Mouse (Mus musculus): ENCODE measurements around the gene Slco4a1. TPM values are rescaled to one million over a fixed set of nuclear protein-coding genes. Genes with fewer than 3 reads are reported as not detected.

Slco4a1 gene
- polyA plus RNA-seq, 1 experiment from 2014 or later, result 2.4 TPM

DNA sequence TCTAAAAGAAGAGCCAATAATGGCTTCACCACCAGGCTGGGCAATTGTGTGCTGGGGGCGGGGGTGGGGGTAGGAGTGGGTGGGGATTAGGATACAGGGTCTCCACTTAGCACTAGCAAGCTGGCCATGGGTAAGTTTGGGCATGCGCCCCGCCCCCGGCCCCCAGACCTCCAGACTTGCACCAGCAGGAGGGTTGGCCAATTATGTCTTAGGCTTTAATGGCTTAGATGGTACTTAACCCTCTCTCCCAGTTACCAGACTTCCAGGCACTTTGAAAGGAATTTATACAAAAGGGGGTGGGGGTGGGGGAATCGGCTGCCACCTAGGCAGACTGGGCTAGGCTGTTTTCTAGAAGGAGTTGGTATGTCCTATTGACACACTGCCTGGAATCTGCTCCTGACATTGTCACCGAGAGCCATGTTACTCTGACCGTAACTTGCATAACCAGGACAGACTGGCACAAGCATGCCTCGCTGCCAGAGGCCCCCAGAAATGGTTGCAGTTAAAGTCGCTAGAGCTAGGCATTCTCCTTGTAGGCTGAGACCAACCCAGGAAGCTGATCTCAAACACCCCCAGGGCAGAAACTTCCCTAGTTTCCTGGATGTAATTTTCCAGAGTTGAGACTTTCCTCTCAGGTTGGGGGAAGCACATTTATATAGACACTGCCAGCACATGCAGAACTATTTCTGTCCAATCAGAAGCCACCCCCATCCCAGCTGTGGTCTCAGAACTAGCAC is 15.3 kb upstream of the Slco4a1 start:
- no peak for ATAC-seq (ENCODE audit: low read depth)

DNA sequence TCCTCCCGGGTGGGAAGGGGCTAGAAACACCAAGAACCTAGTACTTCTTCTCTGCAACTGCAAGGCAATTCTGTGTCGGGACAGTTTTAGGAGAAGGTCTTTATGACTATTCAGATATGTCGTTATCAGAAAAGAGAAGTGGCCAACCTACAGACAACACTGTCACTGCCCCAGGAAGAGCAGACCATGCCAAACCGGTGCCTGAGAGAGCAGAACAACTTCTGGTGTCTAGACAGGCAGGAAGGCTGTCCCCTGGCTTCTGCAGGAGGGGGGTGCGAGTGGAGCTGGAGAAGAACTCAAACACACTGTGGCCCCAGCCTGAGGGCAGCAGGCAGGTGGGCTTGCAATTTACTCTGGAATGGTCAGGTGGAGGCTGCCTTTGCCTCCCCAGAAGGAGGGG is 14.0 kb upstream of the Slco4a1 start:
- Histone ChIP-seq H3K4me3 (ENCODE audit: low read depth, low read length) (no peak overlapping the region), H3K36me3 (ENCODE audit: control insufficient read depth, insufficient read depth, low read length) (no peaks in the 10 kb centered on the region), H3K4me1 (ENCODE audit: control insufficient read depth, insufficient read depth, low read length) (no peaks in the 10 kb centered on the region), H3K27me3 (ENCODE audit: control insufficient read depth, insufficient read depth, low read length) (no peaks in the 10 kb centered on the region), H3K4me2 (ENCODE audit: low read depth, low read length) (no peak overlapping the region), H3K9ac (replicated peaks; ENCODE audit: low read depth, low read length) (no peak overlapping the region), H3K27ac (ENCODE audit: low read depth, low read length) (no peak overlapping the region), H3K9me3 (ENCODE audit: control insufficient read depth, low read length) (no peaks in the 10 kb centered on the region)
- ATAC-seq (ENCODE audit: low read depth), result no peak
- WGBS, result 81% methylated on average over 5 of the region's 5 CpGs

More for the DNA sequence above, 15.3 kb upstream of the Slco4a1 start:
- WGBS, result 36% methylated on average over 9 of the region's 9 CpGs
- H3K4me3 ChIP-seq (ENCODE audit: low read depth, low read length), result no peak overlapping the region
- no peak overlapping the region for H3K27ac ChIP-seq (ENCODE audit: low read depth, low read length)
- no peak overlapping the region for H3K9ac ChIP-seq (replicated peaks; ENCODE audit: low read depth, low read length)
- no peak overlapping the region for H3K4me2 ChIP-seq (ENCODE audit: low read depth, low read length)
- H3K27me3 ChIP-seq (ENCODE audit: control insufficient read depth, insufficient read depth, low read length), result no peaks in the 10 kb centered on the region
- H3K9me3 ChIP-seq (ENCODE audit: control insufficient read depth, low read length), result no peaks in the 10 kb centered on the region
- no peaks in the 10 kb centered on the region for H3K36me3 ChIP-seq (ENCODE audit: control insufficient read depth, insufficient read depth, low read length)
- H3K4me1 ChIP-seq (ENCODE audit: control insufficient read depth, insufficient read depth, low read length), result no peaks in the 10 kb centered on the region

DNA sequence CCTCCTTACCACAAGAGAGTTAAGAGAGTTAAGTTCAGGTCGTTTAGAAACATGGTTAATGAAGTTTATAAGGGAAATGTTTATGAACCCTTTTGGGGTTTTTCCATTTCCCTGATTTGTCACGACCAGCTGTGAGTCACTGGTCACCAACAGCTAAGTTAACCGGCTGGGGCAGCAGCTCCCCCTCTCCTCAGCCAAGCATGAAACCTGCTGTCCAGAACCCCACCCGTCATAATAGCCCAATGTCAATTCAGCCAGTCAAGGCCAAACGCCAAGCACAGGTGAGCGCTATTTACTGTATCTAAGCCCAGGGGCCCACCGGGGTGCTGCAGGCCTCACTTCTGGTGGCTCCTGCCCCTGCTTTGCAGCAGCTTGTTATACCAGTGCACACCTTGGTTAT is 12.2 kb upstream of the Slco4a1 start:
- WGBS, result 77% methylated on average over 7 of the region's 7 CpGs

DNA sequence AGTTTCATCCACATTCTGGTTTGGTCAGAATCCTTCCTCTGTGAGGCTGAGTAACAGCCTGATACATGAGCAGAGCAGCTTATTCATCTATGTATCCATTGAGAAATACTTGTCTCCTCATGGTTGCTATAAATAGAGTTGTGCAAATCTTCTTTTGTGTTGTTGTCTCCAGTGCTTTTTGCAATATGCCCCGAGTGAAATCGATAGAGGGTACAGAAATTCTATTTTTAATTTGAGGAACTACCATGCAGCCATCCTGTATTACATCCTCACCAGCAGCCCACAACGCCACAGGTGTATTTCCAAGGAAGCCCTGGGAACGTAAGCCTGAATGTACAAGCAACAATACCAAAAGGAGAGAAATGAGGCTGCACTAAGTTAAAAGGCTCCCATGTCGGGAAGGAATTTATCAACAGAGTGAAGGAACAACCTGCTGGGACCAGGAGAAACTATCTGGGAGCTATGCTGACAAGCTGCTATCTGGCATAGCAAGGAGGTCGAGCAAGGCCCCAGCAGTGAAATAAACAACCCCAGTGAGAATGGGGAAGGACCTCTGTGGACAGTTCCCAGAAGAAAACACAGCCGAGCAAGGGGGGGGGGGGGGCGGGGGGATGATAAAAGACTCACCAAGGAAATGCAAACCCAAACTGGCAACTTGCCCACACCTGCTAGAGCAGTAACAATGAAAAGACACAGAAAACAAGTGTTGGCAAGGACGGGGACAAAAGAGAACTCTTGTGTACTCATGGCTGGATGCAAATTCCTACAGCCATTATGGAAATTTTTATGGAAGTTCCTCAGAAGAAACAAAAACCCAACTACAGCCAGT is 10.9 kb upstream of the Slco4a1 start:
- no peak overlapping the region for H3K4me2 ChIP-seq (ENCODE audit: low read depth, low read length)
- ATAC-seq (ENCODE audit: low read depth), result no peak

More for the DNA sequence above, 12.2 kb upstream of the Slco4a1 start:
- Histone ChIP-seq H3K27me3 (ENCODE audit: control insufficient read depth, insufficient read depth, low read length) (no peaks in the 10 kb centered on the region), H3K4me2 (ENCODE audit: low read depth, low read length) (no peak overlapping the region), H3K9ac (replicated peaks; ENCODE audit: low read depth, low read length) (no peak overlapping the region), H3K36me3 (ENCODE audit: control insufficient read depth, insufficient read depth, low read length) (no peaks in the 10 kb centered on the region), H3K9me3 (ENCODE audit: control insufficient read depth, low read length) (no peaks in the 10 kb centered on the region), H3K4me1 (ENCODE audit: control insufficient read depth, insufficient read depth, low read length) (no peaks in the 10 kb centered on the region), H3K4me3 (ENCODE audit: low read depth, low read length) (no peak overlapping the region), H3K27ac (ENCODE audit: low read depth, low read length) (no peak overlapping the region)
- no peak for ATAC-seq (ENCODE audit: low read depth)

DNA sequence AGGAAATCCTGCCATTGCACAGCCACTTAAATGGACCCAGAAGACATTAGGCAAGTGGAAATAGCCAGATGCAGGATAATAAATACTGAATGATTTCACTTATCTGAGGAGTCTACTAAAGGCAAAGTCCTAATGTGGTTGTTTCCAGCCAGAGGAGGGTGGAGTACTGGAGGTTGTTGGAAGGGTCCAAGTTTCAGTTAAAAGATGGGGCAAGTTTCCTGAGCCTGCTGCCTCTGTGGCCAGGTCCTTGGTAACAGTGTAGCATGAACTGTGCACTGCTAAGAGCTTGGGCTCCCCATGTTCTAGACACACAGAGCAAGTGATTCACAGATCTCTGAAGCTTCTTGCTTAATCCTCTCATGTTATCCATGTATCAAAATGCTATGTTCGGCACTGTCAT is 10.1 kb upstream of the Slco4a1 start:
- Histone ChIP-seq H3K9ac (replicated peaks; ENCODE audit: low read depth, low read length) (no peak overlapping the region), H3K27me3 (ENCODE audit: control insufficient read depth, insufficient read depth, low read length) (no peaks in the 10 kb centered on the region), H3K36me3 (ENCODE audit: control insufficient read depth, insufficient read depth, low read length) (no peaks in the 10 kb centered on the region), H3K4me2 (ENCODE audit: low read depth, low read length) (no peak overlapping the region), H3K4me1 (ENCODE audit: control insufficient read depth, insufficient read depth, low read length) (no peaks in the 10 kb centered on the region), H3K4me3 (ENCODE audit: low read depth, low read length) (no peak overlapping the region), H3K9me3 (ENCODE audit: control insufficient read depth, low read length) (no peaks in the 10 kb centered on the region), H3K27ac (ENCODE audit: low read depth, low read length) (no peak overlapping the region)
- WGBS, result 95% methylated on average over 1 of the region's 1 CpGs
- ATAC-seq (ENCODE audit: low read depth), result no peak

More for the DNA sequence above, 10.9 kb upstream of the Slco4a1 start:
- Histone ChIP-seq H3K27ac (ENCODE audit: low read depth, low read length) (no peak overlapping the region), H3K27me3 (ENCODE audit: control insufficient read depth, insufficient read depth, low read length) (no peaks in the 10 kb centered on the region), H3K4me1 (ENCODE audit: control insufficient read depth, insufficient read depth, low read length) (no peaks in the 10 kb centered on the region), H3K9ac (replicated peaks; ENCODE audit: low read depth, low read length) (no peak overlapping the region), H3K36me3 (ENCODE audit: control insufficient read depth, insufficient read depth, low read length) (no peaks in the 10 kb centered on the region), H3K9me3 (ENCODE audit: control insufficient read depth, low read length) (no peaks in the 10 kb centered on the region), H3K4me3 (ENCODE audit: low read depth, low read length) (no peak overlapping the region)
- 31% methylated on average over 9 of the region's 9 CpGs for WGBS

DNA sequence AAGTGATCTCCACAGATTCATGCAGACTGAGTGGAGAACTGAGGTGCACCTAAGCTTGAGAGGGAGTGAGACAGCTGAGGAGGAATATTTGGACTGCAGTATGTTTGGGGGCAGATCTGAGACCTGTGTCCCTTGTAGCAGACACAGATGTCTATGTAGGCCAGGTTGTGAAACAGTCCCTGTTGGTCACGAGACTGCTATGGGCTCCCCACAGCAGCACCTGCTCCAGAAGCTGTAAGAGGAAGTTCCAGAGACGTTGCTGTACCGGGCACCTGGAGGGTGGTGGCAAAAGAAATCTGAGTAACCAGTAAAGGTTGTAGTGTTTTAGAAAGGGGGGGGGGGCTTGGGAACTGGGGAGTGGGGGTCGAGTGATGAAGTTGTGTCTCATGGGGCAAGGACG is 7.0 kb upstream of the Slco4a1 start:
- no peak for ATAC-seq (ENCODE audit: low read depth)
- 86% methylated on average over 5 of the region's 5 CpGs for WGBS
- H3K36me3 ChIP-seq (ENCODE audit: control insufficient read depth, insufficient read depth, low read length), result no peaks in the 10 kb centered on the region
- H3K4me3 ChIP-seq (ENCODE audit: low read depth, low read length), result no peak overlapping the region
- H3K27ac ChIP-seq (ENCODE audit: low read depth, low read length), result no peak overlapping the region
- no peak overlapping the region for H3K9ac ChIP-seq (replicated peaks; ENCODE audit: low read depth, low read length)
- no peaks in the 10 kb centered on the region for H3K9me3 ChIP-seq (ENCODE audit: control insufficient read depth, low read length)
- H3K27me3 ChIP-seq (ENCODE audit: control insufficient read depth, insufficient read depth, low read length), result no peaks in the 10 kb centered on the region
- no peaks in the 10 kb centered on the region for H3K4me1 ChIP-seq (ENCODE audit: control insufficient read depth, insufficient read depth, low read length)
- no peak overlapping the region for H3K4me2 ChIP-seq (ENCODE audit: low read depth, low read length)

DNA sequence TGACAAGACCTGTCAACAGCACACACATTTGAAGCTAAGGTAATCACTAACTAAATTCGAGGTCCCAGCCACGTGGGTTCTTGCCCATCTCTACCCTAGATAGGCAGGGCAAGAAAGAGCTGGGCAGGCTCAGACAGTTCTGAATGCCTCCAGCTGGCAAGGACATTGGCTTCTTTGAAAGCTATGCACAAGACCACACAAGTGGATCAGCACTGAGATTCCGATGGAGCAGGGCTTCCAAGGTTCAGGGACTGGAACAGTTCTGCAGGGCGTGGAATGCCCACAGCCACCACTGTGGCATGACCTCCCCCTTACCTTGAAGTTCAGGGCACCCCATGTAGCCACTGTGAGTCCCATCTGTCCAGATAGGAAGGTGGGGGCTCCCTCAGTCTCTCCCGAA is 5.5 kb upstream of the Slco4a1 start:
- 82% methylated on average over 5 of the region's 5 CpGs for WGBS
- Histone ChIP-seq H3K4me3 (ENCODE audit: low read depth, low read length) (no peak overlapping the region), H3K4me1 (ENCODE audit: control insufficient read depth, insufficient read depth, low read length) (no peaks in the 10 kb centered on the region), H3K4me2 (ENCODE audit: low read depth, low read length) (no peak overlapping the region), H3K27me3 (ENCODE audit: control insufficient read depth, insufficient read depth, low read length) (no peaks in the 10 kb centered on the region), H3K27ac (ENCODE audit: low read depth, low read length) (no peak overlapping the region), H3K9ac (replicated peaks; ENCODE audit: low read depth, low read length) (no peak overlapping the region), H3K9me3 (ENCODE audit: control insufficient read depth, low read length) (no peaks in the 10 kb centered on the region), H3K36me3 (ENCODE audit: control insufficient read depth, insufficient read depth, low read length) (no peaks in the 10 kb centered on the region)
- no peak for ATAC-seq (ENCODE audit: low read depth)

DNA sequence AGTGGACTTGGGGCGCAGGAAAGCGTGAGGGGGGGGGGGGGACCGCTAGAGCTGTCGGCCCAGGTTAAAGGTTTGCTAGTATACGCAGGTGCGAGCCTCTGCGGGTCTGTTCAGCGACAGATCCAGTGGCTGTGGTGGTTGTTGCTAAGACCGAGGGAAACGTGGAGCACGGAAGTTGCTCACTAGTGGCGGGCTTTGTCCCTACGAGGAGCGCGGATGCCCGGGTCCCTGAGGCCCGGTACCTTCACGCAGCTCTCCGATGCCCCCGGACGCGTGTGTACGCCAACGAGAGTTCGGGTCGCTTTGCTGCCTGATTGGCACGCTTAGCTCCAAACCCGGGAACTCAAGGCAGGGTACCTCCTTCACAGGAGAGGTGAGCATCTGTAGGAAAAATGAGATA is 660 bp downstream of the Slco4a1 start:
- WGBS, result 2% methylated on average over 24 of the region's 28 CpGs
- Histone ChIP-seq H3K4me1 (ENCODE audit: control insufficient read depth, insufficient read depth, low read length) (peaks cover 3% of the 10 kb centered on the region; the same call in 1 of the 2 replicates), H3K4me2 (ENCODE audit: low read depth, low read length) (peak overlapping the region; percentile 96), H3K9me3 (ENCODE audit: control insufficient read depth, low read length) (no peaks in the 10 kb centered on the region), H3K27me3 (ENCODE audit: control insufficient read depth, insufficient read depth, low read length) (peaks cover 11% of the 10 kb centered on the region), H3K9ac (replicated peaks; ENCODE audit: low read depth, low read length) (peak overlapping the region; percentile 59; the same call in 1 of the 2 replicates), H3K27ac (ENCODE audit: low read depth, low read length) (peak overlapping the region; percentile 6; the same call in 1 of the 2 replicates), H3K4me3 (ENCODE audit: low read depth, low read length) (peak overlapping the region; percentile 57), H3K36me3 (ENCODE audit: control insufficient read depth, insufficient read depth, low read length) (no peaks in the 10 kb centered on the region)
- ATAC-seq (ENCODE audit: low read depth), result peak; percentile 47

DNA sequence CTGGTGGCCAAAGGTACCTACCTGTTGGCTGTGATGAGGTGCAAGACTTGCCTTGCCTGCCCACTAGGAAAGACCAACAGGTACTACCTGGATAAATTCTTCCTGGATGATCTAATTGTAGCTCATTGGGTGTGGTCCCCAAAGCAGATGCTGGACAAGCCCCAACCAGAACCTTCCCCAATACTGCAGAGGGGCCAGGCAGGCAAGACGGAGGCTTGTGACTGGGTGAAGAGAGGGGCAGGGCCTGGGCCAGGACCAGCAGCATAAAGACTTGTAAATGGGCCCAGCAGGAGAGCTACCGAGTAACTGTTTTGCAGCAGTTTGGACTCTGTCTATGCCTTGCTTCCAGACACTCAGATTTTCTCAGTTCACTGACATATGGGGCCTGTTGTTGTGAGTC is 1.6 kb downstream of the Slco4a1 start:
- H3K27me3 ChIP-seq (ENCODE audit: control insufficient read depth, insufficient read depth, low read length), result peaks cover 11% of the 10 kb centered on the region
- no peak for ATAC-seq (ENCODE audit: low read depth)
- H3K36me3 ChIP-seq (ENCODE audit: control insufficient read depth, insufficient read depth, low read length), result no peaks in the 10 kb centered on the region
- peaks cover 3% of the 10 kb centered on the region; the same call in 1 of the 2 replicates for H3K4me1 ChIP-seq (ENCODE audit: control insufficient read depth, insufficient read depth, low read length)
- H3K4me3 ChIP-seq (ENCODE audit: low read depth, low read length), result no peak overlapping the region; the same call in 1 of the 2 replicates
- H3K9me3 ChIP-seq (ENCODE audit: control insufficient read depth, low read length), result no peaks in the 10 kb centered on the region
- no peak overlapping the region for H3K27ac ChIP-seq (ENCODE audit: low read depth, low read length)
- H3K9ac ChIP-seq (replicated peaks; ENCODE audit: low read depth, low read length), result no peak overlapping the region
- H3K4me2 ChIP-seq (ENCODE audit: low read depth, low read length), result no peak overlapping the region
- 38% methylated on average over 2 of the region's 2 CpGs for WGBS
